ENCODE assay signal across 8 mouse cellular contexts in genomic region chr15:97785731-97786411, GRCm38 (mm10). TPM values are rescaled to one million over a fixed set of nuclear protein-coding genes. Genes with fewer than 3 reads are reported as not detected.
A peak's percentile ranks its signal among the peaks of the same experiment; 100 is the strongest.
DNase-seq lines count a peak whose midpoint lies in the region; ATAC-seq and TF ChIP-seq lines count a peak whose summit lies in the region.

No protein-coding gene starts in this region.

- TF ChIP-seq EP300 in CH12.LX (IDR thresholded peaks at IDR 0.05; ENCODE audit: low read length) = no peak

- no peak overlapping the region for H3K9ac ChIP-seq in hindbrain, embryonic 15.5 days
- H3K9ac ChIP-seq in hindbrain, embryonic 16.5 days (ENCODE audit: low read depth, low read length) = no peak overlapping the region
- no peak overlapping the region; the same call in 1 of the 2 replicates for H3K9ac ChIP-seq in CH12.LX (ENCODE audit: insufficient read depth, low read depth)
- no peak overlapping the region; the same call in 1 of the 2 replicates for H3K9ac ChIP-seq in stomach, embryonic 16.5 days (ENCODE audit: low read length)

- WGBS in hindbrain, embryonic 15.5 days = 81% methylated on average over 9 of the region's 9 CpGs
- WGBS in hindbrain, embryonic 16.5 days = 84% methylated on average over 9 of the region's 9 CpGs
- WGBS in stomach, embryonic 16.5 days = 77% methylated on average over 9 of the region's 9 CpGs

- H3K27me3 ChIP-seq in hindbrain, embryonic 15.5 days = peaks cover 12% of the 10 kb centered on the region; the same call in 1 of the 2 replicates
- H3K27me3 ChIP-seq in hindbrain, embryonic 16.5 days (replicated peaks; ENCODE audit: control insufficient read depth, insufficient read depth, low read length) = no peaks in the 10 kb centered on the region
- H3K27me3 ChIP-seq in CH12.LX (replicated peaks) = no peaks in the 10 kb centered on the region
- H3K27me3 ChIP-seq in stomach, embryonic 16.5 days (ENCODE audit: control insufficient read depth, insufficient read depth, low read length) = no peaks in the 10 kb centered on the region

- TF ChIP-seq POLR2A in CH12.LX (IDR thresholded peaks at IDR 0.05; ENCODE audit: low read depth, low read length) = no peak
- 0 out of 2 replicates have a peak, but pooled peaks have one; percentile 20 for TF ChIP-seq POLR2A in cortical plate, adult 2 months (IDR thresholded peaks at IDR 0.05; ENCODE audit: extremely low read depth, insufficient read depth, low read length)

- dilution Hi-C loops in CH12.LX (cut with MboI; ENCODE audit: extremely low pct_ligation_motif_present, extremely low pct_unique_long_range_greater_than_20kb, low sequenced_read_pairs) = loop anchor here (25.0 kb wide), 1 partner anchor 176 kb away; the partner anchor contains the start of gene Tmem106c

- H3K4me1 ChIP-seq in hindbrain, embryonic 15.5 days (replicated peaks) = peaks cover 54% of the 10 kb centered on the region
- H3K4me1 ChIP-seq in hindbrain, embryonic 16.5 days (ENCODE audit: control insufficient read depth, insufficient read depth, low read depth, low read length) = peaks cover 34% of the 10 kb centered on the region
- H3K4me1 ChIP-seq in CH12.LX (ENCODE audit: control insufficient read depth in 1 of 2, insufficient read depth in 2 of 2) = peaks cover 24 to 77% of the 10 kb centered on the region in 2 experiments
- H3K4me1 ChIP-seq in cortical plate, adult 2 months (ENCODE audit: control insufficient read depth, insufficient read depth, low read length) = peaks cover 13% of the 10 kb centered on the region
- peaks cover 33% of the 10 kb centered on the region for H3K4me1 ChIP-seq in stomach, embryonic 16.5 days (ENCODE audit: control insufficient read depth, insufficient read depth, low read length)

- no peaks in the 10 kb centered on the region for H3K36me3 ChIP-seq in hindbrain, embryonic 15.5 days
- no peaks in the 10 kb centered on the region for H3K36me3 ChIP-seq in hindbrain, embryonic 16.5 days (ENCODE audit: control insufficient read depth, insufficient read depth, low read length)
- H3K36me3 ChIP-seq in CH12.LX (replicated peaks in 1 of 2; ENCODE audit: control insufficient read depth in 1 of 2, insufficient read depth in 1 of 2, low read length in 1 of 2) = peaks cover 11 to 36% of the 10 kb centered on the region in 2 experiments
- H3K36me3 ChIP-seq in stomach, embryonic 16.5 days (ENCODE audit: control insufficient read depth, insufficient read depth, low read length) = no peaks in the 10 kb centered on the region

- H3K79me2 ChIP-seq in CH12.LX (replicated peaks; ENCODE audit: control insufficient read depth, extremely low read depth, insufficient read depth, poor library complexity, severe bottlenecking) = peaks cover 9% of the 10 kb centered on the region

- H3K4me2 ChIP-seq in hindbrain, embryonic 15.5 days = 0 out of 2 replicates have a peak overlapping the region, but pooled peaks have one; percentile 11
- H3K4me2 ChIP-seq in hindbrain, embryonic 16.5 days (ENCODE audit: low read length) = no peak overlapping the region; the same call in 1 of the 2 replicates
- H3K4me2 ChIP-seq in CH12.LX (ENCODE audit: insufficient read depth, low read depth, poor library complexity, severe bottlenecking) = peak overlapping the region; percentile 72
- no peak overlapping the region for H3K4me2 ChIP-seq in stomach, embryonic 16.5 days (ENCODE audit: low read depth, low read length)

- TF ChIP-seq CTCF in CH12.LX (conservative IDR thresholded peaks at IDR 0.05 in 1 of 2, IDR thresholded peaks at IDR 0.05 in 1 of 2; ENCODE audit: low read depth in 2 of 2, low read length in 2 of 2) = peak in 1 of 2 experiments; percentile 36; a peak in 2 of 4 replicates
- TF ChIP-seq CTCF in cortical plate, adult 2 months (IDR thresholded peaks at IDR 0.05; ENCODE audit: extremely low read depth, insufficient read depth, low read length) = no peak

- DNase-seq in CH12.LX (ENCODE audit: extremely low read depth) (no peak), liver (peak; percentile 86)
- no peak for DNase-seq in right cerebral cortex, postnatal 4 days

- in situ Hi-C loops in CH12.LX (cut with MboI; ENCODE audit: low pct_ligation_motif_present, low pct_unique_long_range_greater_than_20kb, low sequenced_read_pairs) = no loop called here

- H3K4me3 ChIP-seq in hindbrain, embryonic 15.5 days = no peak overlapping the region
- no peak overlapping the region for H3K4me3 ChIP-seq in hindbrain, embryonic 16.5 days (ENCODE audit: low read length)
- H3K4me3 ChIP-seq in CH12.LX (replicated peaks in 1 of 3; ENCODE audit: low read depth in 2 of 3, low read length in 2 of 3, poor library complexity in 1 of 3) = peak overlapping the region in 1 of 3 experiments; percentile 23
- H3K4me3 ChIP-seq in cortical plate, adult 2 months (ENCODE audit: insufficient read depth, low read length) = peak overlapping the region; percentile 98; the same call in 1 of the 2 replicates
- no peak overlapping the region for H3K4me3 ChIP-seq in stomach, embryonic 16.5 days (replicated peaks; ENCODE audit: low read length)

- no peak for TF ChIP-seq RAD21 in CH12.LX (IDR thresholded peaks at IDR 0.05; ENCODE audit: low read depth, low read length)

- H3K9me3 ChIP-seq in hindbrain, embryonic 15.5 days = no peaks in the 10 kb centered on the region
- no peaks in the 10 kb centered on the region for H3K9me3 ChIP-seq in hindbrain, embryonic 16.5 days (ENCODE audit: control insufficient read depth, low read length)
- H3K9me3 ChIP-seq in CH12.LX (replicated peaks; ENCODE audit: low read length) = no peaks in the 10 kb centered on the region
- H3K9me3 ChIP-seq in stomach, embryonic 16.5 days (replicated peaks; ENCODE audit: control insufficient read depth, low read length) = no peaks in the 10 kb centered on the region

- no peak for ATAC-seq in hindbrain, embryonic 15.5 days (ENCODE audit: low FRiP score, low read depth)
- ATAC-seq in hindbrain, embryonic 16.5 days = no peak
- ATAC-seq in stomach, embryonic 16.5 days (ENCODE audit: insufficient read depth, low FRiP score) = 0 out of 2 replicates have a peak, but pooled peaks have one; percentile 2
- ATAC-seq in inflammation-experienced regulatory T-cells, adult 6 months = no peak

- no peak overlapping the region for H3K27ac ChIP-seq in hindbrain, embryonic 15.5 days (replicated peaks)
- H3K27ac ChIP-seq in hindbrain, embryonic 16.5 days (ENCODE audit: low read depth, low read length) = no peak overlapping the region
- H3K27ac ChIP-seq in CH12.LX (ENCODE audit: insufficient read depth, low read depth) = peak overlapping the region; percentile 79
- peak overlapping the region; percentile 83 for H3K27ac ChIP-seq in cortical plate, adult 2 months (ENCODE audit: insufficient read depth, low read length)
- H3K27ac ChIP-seq in stomach, embryonic 16.5 days (ENCODE audit: low read length) = no peak overlapping the region

TF ChIP-seq in CH12.LX, 34 proteins besides CTCF, POLR2A, EP300 and RAD21 (continues in another document):
- TF ChIP-seq JUN (IDR thresholded peaks at IDR 0.05; ENCODE audit: insufficient read depth, low read depth, low read length) (no peak), HCFC1 (IDR thresholded peaks at IDR 0.05; ENCODE audit: low read depth, low read length) (no peak), USF2 (conservative IDR thresholded peaks at IDR 0.05; ENCODE audit: low read depth, low read length) (no peak), NRF1 (IDR thresholded peaks at IDR 0.05; ENCODE audit: low read depth, low read length) (no peak), MXI1 (IDR thresholded peaks at IDR 0.05; ENCODE audit: low read depth, low read length) (no peak), MYC (IDR thresholded peaks at IDR 0.05; ENCODE audit: low read depth, low read length) (no peak)

RNA-seq across cellular contexts. Expression of gene Slc48a1, which starts 7.6 kb away (rescaled TPM):
- 93.1 and 97.5 TPM in 2 replicates for polyA plus RNA-seq in hindbrain, embryonic 15.5 days (2015; fragmentation: Nextera tagmentation; extraction: Ambion mirVana)
- 118 and 122 TPM in 2 replicates for polyA plus RNA-seq in hindbrain, embryonic 16.5 days (2015; fragmentation: Nextera tagmentation; extraction: Ambion mirVana)
- total RNA-seq in CH12.LX (2012; rRNA removed) (35.0 and 39.4 TPM in 2 replicates), CH12.LX (2014; rRNA removed) (23.2 and 25.4 TPM in 2 replicates)
- 50.6 and 56.0 TPM in 2 replicates for polyA plus RNA-seq in CH12.LX (2012; ENCODE audit: insufficient read length, low read depth)
- 140 and 155 TPM in 2 replicates for polyA plus RNA-seq in cortical plate, adult 2 months (2012; rRNA removed)
- 36.5 and 39.3 TPM in 2 replicates for polyA plus RNA-seq in stomach, embryonic 16.5 days (2015; fragmentation: Nextera tagmentation; extraction: Ambion mirVana)
- polyA plus RNA-seq in inflammation-experienced regulatory T-cells, adult 6 months (2017; shearing (Covaris generic)) = 10 to 100 TPM; 30.1 to 34.1 (median 30.8) TPM

RNA-seq across cellular contexts. Expression of gene Rapgef3, which starts 18.1 kb away (rescaled TPM):
- 15.3 and 15.5 TPM in 2 replicates for polyA plus RNA-seq in hindbrain, embryonic 15.5 days (2015; fragmentation: Nextera tagmentation; extraction: Ambion mirVana)
- polyA plus RNA-seq in hindbrain, embryonic 16.5 days (2015; fragmentation: Nextera tagmentation; extraction: Ambion mirVana) = 17.8 and 18.4 TPM in 2 replicates
- total RNA-seq in CH12.LX (2012; rRNA removed) (2.8 and 3.4 TPM in 2 replicates), CH12.LX (2014; rRNA removed) (2.2 and 3.2 TPM in 2 replicates)
- polyA plus RNA-seq in CH12.LX (2012; ENCODE audit: insufficient read length, low read depth) = 1.7 and 2.5 TPM in 2 replicates
- 40.2 and 45.9 TPM in 2 replicates for polyA plus RNA-seq in cortical plate, adult 2 months (2012; rRNA removed)
- 9.4 and 12.6 TPM in 2 replicates for polyA plus RNA-seq in stomach, embryonic 16.5 days (2015; fragmentation: Nextera tagmentation; extraction: Ambion mirVana)
- polyA plus RNA-seq in inflammation-experienced regulatory T-cells, adult 6 months (2017; shearing (Covaris generic)) = not detected

RNA-seq across cellular contexts. Expression of gene Endou, which starts 54.7 kb away (rescaled TPM):
- polyA plus RNA-seq in hindbrain, embryonic 15.5 days (2015; fragmentation: Nextera tagmentation; extraction: Ambion mirVana) = 0.30 and 0.38 TPM in 2 replicates
- polyA plus RNA-seq in hindbrain, embryonic 16.5 days (2015; fragmentation: Nextera tagmentation; extraction: Ambion mirVana) = 0.14 and 0.41 TPM in 2 replicates
- total RNA-seq in CH12.LX (2012; rRNA removed) (38.9 and 49.5 TPM in 2 replicates), CH12.LX (2014; rRNA removed) (60.5 and 66.9 TPM in 2 replicates)
- polyA plus RNA-seq in CH12.LX (2012; ENCODE audit: insufficient read length, low read depth) = 64.0 and 69.8 TPM in 2 replicates
- 3.9 and 4.0 TPM in 2 replicates for polyA plus RNA-seq in cortical plate, adult 2 months (2012; rRNA removed)
- polyA plus RNA-seq in stomach, embryonic 16.5 days (2015; fragmentation: Nextera tagmentation; extraction: Ambion mirVana) = 6.4 and 18.3 TPM in 2 replicates
- not detected for polyA plus RNA-seq in inflammation-experienced regulatory T-cells, adult 6 months (2017; shearing (Covaris generic))

RNA-seq across cellular contexts. Expression of gene Hdac7, which starts 58.4 kb away (rescaled TPM):
- polyA plus RNA-seq in hindbrain, embryonic 15.5 days (2015; fragmentation: Nextera tagmentation; extraction: Ambion mirVana) = 25.5 and 28.1 TPM in 2 replicates
- polyA plus RNA-seq in hindbrain, embryonic 16.5 days (2015; fragmentation: Nextera tagmentation; extraction: Ambion mirVana) = 25.2 and 27.4 TPM in 2 replicates
- 18.0 and 21.7 TPM in 2 replicates for total RNA-seq in CH12.LX (2012; rRNA removed)
- total RNA-seq in CH12.LX (2014; rRNA removed) = 17.7 and 19.8 TPM in 2 replicates
- 47.8 and 55.2 TPM in 2 replicates for polyA plus RNA-seq in CH12.LX (2012; ENCODE audit: insufficient read length, low read depth)
- polyA plus RNA-seq in cortical plate, adult 2 months (2012; rRNA removed) = 64.7 and 73.9 TPM in 2 replicates
- 20.4 and 23.2 TPM in 2 replicates for polyA plus RNA-seq in stomach, embryonic 16.5 days (2015; fragmentation: Nextera tagmentation; extraction: Ambion mirVana)
- polyA plus RNA-seq in inflammation-experienced regulatory T-cells, adult 6 months (2017; shearing (Covaris generic)) = 10 to 100 TPM; 47.2 to 80.6 (median 77.9) TPM

Comparison
In these comparisons a context has a peak if more than half of its experiments do, and no peak if none do; other contexts are left out.
1. H3K4me2 ChIP-seq: peak in hindbrain, embryonic 15.5 days (single experiment) and CH12.LX (single experiment); none in hindbrain, embryonic 16.5 days (single experiment) and stomach, embryonic 16.5 days (single experiment).
2. H3K27ac ChIP-seq: peak in CH12.LX (single experiment) and cortical plate, adult 2 months (single experiment); none in hindbrain, embryonic 15.5 days (single experiment), hindbrain, embryonic 16.5 days (single experiment) and stomach, embryonic 16.5 days (single experiment).